Mouse (Mus musculus) heart, adult 8-10 months (tissue): ENCODE data around the gene Tlnrd1. TPM values are rescaled to one million over a fixed set of nuclear protein-coding genes. Genes with fewer than 3 reads are reported as not detected.

ENCODE experiments used
- DNase-seq: peaks from one replicate; pipeline ENCODE4 v3.0.0; 2022; ENCODE audit warnings: low spot score
- total RNA-seq, 4 experiments: library from RNA; stranded (reverse); gene quantifications; 2 replicates each; pipeline ENCODE4 v1.2.4; 2022

The Tlnrd1 gene
- total RNA-seq, 4 experiments from 2014 or later, result 5.0 to 7.7 (median 6.1) TPM

DNA sequence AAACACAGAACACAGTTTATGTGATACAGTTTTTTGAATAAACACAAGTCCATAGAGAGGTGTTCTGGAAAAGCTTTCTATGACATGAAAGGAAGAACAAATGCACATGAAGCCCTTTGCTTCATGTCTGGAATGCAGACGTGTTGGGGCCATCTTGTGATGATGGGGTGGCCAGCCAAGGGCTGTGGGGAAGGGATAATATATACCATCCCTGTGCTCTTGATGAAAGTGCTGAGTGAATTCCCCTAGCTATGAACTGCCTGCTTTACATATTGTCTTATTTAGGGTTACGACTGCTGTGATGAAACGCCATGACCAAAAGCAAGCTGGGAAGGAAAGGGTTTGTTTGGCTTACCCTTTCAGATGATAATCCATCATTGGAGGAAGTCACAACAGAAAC is 39.3 kb downstream of the Tlnrd1 start:
- no peak for DNase-seq

DNA sequence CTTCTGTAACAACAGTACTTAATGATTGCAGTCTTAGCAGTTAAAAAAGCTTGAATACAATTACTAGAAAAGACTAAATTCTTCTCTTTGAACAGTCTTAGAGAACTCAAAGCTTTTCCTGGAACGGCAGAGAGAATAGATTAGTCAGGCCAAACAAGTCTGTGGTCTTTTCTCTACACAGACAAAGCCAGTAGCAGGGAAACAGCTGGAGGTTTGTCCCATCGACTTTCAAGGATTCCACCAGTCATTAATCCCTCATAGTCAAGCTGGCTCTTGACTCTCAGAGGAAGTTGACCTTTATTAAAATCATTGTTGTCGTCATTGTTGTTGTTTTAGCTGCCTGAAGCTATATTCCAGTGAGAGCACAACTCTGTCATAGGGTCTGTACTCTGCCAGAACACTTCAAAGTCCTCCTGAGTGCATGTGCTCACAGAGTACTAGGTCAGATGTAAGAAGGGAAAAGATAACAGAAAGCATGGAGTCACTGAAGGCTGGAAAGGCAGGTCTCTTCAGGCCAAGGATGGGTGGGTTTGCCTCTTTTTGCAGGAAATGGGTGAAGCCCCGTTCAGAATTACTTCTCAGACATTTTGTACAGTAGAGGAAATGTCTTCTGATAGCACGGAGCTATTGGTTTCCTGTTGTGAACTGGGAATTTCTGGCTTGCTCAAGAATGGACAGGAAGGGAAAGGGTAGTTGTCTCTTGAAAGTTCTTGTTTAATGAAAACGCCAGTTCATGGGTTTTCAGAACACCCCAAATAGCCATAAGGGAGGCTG is 41.4 kb downstream of the Tlnrd1 start:
- no peak for DNase-seq

DNA sequence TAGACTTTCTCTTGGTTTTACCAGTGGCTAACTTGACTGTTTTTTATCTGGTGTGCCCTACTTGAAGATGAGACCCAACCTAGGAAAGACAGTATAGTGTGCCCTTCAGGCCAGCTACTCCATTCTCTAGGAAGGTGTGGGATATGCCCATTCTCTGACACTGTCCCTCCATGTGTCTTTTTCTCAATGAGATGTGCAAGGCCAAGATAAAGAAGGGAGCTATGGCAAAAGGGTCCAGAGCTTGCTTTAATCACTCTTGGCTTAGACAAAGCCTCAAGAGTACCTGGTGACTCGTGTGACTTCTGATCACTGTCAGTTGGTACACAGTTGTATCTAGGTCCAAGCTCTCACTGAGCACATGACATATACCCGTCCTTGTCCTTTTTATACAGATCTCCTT is 44.0 kb downstream of the Tlnrd1 start:
- no peak for DNase-seq

DNA sequence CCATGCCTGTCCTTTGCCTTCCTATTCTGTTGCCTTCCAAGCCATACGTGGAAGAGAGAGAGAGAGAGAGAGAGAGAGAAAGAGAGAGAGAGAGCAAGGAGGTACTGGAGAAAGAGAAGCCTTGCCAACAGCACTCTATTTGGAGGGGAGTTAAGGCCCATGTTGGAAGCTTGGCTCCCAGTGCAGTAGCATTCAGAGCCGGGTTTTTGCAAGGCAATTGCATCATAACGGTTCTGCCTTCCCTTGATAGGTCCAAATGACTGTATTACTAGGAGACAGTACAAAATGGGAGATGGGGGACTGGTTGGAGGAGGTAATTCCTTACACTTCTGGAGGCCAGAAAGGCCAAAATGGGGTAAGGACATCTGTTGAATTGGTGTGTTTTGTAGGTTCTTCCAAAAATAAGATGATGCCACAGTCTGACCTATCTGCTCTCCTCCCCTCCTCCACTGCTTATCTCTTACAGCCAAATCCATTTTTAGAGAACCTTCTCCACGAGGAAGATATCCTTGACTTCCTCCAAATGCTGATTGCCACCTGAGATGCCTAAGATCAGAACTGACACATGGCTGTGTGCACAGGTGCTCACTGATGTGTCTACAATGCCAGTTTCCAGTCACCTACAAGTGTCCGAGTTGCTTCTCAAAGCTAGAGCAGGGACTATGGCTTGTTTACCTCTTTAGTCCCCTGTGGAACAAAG is 45.4 kb downstream of the Tlnrd1 start:
- DNase-seq, result no peak

Other genes with a start within 250 kb of the Tlnrd1 start
- gene Il16, start 138.6 kb downstream of the Tlnrd1 start, total RNA-seq, result 1 to 10 TPM; 6.3 to 7.6 (median 7.4) TPM
- gene Cfap161, start 89.4 kb downstream of the Tlnrd1 start, total RNA-seq, result not detected
- 10 to 100 TPM; 42.9 to 57.8 (median 53.9) TPM for gene Mesd, start 161 bp upstream of the Tlnrd1 start, total RNA-seq
- under 1 TPM in 2 of 4 experiments, not detected in 2; 0.05 to 0.09 TPM for gene Cemip, start 202.2 kb upstream of the Tlnrd1 start, total RNA-seq